Mouse (Mus musculus) ovary, postnatal 10 days (tissue): ENCODE measurements around the gene Shisal2b.

Source experiments
- DNase-seq: peaks from one replicate; pipeline ENCODE4 v3.0.0; 2022; ENCODE audit warnings: low spot score

Shisal2b gene

DNA sequence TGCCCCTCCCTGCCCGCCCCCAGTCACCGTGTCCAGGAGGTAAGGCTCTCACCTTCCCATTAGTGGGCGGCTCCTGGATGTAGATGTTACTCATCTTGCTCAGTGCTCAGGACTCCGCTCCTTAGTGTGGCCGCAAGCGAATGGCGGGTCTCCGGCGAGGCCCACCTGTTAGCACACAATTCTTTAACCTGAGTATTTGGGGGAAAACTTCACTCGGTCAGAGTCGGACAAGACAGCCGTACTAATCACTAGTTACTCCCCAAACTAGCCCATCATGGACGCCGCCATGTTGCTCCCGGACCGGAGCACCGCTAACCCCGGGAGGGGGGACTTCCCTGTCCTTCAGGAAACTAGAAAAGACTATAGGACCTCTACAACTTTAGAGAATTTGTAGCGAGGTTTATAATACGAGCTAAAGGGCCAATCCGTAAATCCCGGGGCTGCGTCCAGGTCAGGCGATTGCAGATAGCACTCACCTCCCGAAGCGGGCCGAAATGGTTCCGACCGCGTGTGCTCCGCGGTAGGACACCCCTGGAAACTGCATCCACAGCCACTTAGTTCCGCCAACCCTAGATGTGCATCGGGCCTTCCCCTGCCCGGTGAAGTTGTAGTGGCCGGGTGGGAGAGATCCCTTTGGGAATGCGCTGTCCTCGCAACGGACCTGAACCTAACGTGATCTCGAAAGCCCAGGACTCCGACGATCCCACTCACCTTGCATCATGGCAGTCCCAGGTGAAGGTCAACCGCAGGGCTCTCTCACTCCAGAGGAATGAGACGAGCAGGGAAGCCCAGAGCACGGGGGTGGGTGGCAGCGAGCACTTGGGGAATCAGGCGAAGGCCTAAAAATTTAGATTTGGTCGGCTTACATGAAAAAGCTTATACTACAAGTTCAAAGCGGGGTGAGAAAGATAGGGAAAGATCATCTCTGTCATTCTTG lies 46.8 kb downstream of the Shisal2b start, which contains the start of gene Cwc27:
Cwc27 (minus strand) TSS at position 508 of the 937 bp plus-strand sequence.
- peak; percentile 81 for DNase-seq

DNA sequence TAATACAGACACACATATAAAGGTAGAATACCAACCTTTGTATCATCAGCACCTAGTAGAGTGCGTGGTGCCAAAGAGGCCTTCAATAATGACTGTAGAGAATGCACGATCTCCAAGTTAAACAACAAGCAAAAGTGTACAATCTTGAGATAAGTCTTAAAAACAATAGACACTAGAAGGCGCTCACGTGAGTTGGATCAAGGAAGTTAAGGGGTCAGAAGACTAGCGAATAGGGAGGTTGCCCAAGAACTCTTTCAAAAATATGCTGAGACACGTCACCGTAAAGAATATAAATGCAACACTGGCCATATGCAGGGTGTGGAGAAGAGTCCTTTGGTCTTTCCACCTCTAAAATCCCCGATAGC lies 47.4 kb downstream of the Shisal2b start:
- DNase-seq: no peak

DNA sequence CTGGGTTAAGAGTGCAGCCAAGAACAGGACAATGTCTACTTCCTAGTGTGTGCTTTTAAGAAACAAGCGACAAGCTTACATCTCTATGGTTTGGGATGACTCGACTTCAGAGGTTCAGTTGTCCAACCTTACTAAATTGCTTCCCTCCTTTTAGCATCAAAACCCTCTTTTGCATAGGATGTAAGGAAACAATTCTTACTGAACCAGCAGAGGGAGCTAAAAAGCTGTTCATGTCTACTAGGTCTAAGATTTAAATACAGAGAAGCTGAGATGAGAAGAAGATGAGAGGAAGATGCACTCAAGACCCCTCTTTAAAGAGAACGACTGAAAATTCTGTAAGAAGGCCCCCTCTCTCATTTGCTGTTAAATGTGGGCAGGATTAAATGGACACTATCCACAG lies 58.0 kb downstream of the Shisal2b start:
- DNase-seq: no peak

DNA sequence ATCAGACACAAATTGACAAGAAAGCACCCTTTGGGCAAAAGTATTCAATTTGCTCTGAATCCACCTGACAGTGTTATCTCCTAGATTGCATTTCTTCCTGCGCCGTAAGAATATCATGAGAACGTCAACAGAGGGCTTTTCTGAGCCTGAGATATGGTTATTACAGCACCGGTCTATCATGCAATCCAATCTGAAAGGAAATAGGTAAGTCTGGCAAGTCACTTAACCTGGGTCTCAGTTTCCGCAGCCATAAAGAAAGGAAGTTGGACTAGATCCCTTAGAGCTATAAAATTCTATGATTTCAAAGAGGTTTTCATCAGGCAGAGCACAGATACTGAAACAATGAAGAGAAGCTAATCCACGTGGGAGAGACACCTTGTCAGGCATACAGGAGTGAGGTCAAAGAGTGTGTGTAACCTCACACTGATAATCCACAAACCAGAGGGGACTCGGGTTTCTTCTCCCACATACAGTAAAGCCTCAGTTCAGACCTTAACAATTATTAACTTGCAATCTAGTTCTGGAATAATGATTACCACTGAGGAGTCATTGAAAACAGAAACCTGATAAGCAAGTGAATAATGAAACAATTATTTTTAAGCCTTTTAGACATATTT lies 64.0 kb downstream of the Shisal2b start:
- no peak for DNase-seq

DNA sequence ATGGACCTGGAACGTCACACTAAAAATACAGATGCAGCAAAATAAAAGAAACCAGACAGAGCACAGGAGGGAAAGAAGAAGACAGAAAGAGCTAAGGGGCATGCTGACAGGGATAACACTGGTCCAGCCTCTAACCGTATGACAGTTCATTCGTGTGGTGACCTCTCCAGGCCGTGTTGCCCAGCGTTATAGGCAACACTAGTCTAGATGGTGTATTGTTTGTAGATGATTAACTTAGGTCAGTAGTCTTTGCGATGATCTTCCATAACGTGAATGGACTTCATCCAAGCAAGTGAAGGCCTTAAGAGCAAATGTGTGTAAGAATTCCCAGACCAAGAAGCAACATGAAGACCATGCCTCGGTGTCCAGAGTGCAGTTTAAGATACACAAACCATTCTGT lies 64.6 kb downstream of the Shisal2b start:
- no peak for DNase-seq
